Mouse (Mus musculus) cortical plate, adult 2 months (tissue): ENCODE data around the gene Pde4c.

Experiments used
- CTCF ChIP-seq: fragments of 200-500 bp; IDR thresholded peaks from 2 replicates; pipeline ENCODE4 v1.5.1; 2011; ENCODE audit warnings: mild to moderate bottlenecking, control low read depth, low read length; ENCODE audit not compliant: insufficient read depth; ENCODE audit errors: extremely low read depth
- POLR2A ChIP-seq: fragments of 200-500 bp; IDR thresholded peaks from 2 replicates; pipeline ENCODE4 v1.6.1; 2011; ENCODE audit warnings: mild to moderate bottlenecking, low read length, control low read depth; ENCODE audit not compliant: insufficient read depth; ENCODE audit errors: extremely low read depth

DNA sequence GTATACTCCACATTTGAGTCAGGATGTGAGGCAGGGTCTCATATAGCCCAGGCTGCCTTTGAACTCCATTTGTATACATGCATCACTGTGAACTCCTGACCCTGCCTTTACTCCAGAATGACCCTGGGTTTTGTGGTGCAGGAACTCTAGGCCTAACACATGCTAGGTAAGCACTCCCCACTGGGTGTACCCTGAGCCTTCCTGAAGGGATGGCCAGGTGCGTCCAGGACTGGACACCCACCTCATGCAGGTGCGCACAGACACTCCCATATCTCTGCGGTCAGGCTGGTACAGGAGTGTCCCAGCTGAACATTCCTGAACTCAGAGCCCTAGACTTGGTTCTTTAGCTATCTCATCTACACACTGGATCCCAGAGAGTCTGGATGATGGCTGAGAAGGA, 49.4 kb upstream of the Pde4c start:
- no peak for TF ChIP-seq POLR2A
- TF ChIP-seq CTCF = no peak
